Mouse (Mus musculus) left cerebral cortex, adult 6 months (tissue): ENCODE measurements around the gene Prr23a1. TPM values are rescaled to one million over a fixed set of nuclear protein-coding genes. Genes with fewer than 3 reads are reported as not detected.

Experiments
- long read RNA-seq, 2 experiments: library from polyadenylated mRNA; unstranded; transcript quantifications; one replicate each; pipeline ENCODE4 v2.0.0; 2019 to 2020
- polyA plus RNA-seq: library from polyadenylated mRNA; unstranded; fragments of <200 nt; fragmentation: Nextera tagmentation; gene quantifications from 2 replicates; pipeline ENCODE4 v1.2.3, GENCODE M21; 2021

Gene Prr23a1
- not detected in 2 replicates for polyA plus RNA-seq
- long read RNA-seq, experiment 1 = 0 reads
- long read RNA-seq, experiment 2 = 0 reads

DNA sequence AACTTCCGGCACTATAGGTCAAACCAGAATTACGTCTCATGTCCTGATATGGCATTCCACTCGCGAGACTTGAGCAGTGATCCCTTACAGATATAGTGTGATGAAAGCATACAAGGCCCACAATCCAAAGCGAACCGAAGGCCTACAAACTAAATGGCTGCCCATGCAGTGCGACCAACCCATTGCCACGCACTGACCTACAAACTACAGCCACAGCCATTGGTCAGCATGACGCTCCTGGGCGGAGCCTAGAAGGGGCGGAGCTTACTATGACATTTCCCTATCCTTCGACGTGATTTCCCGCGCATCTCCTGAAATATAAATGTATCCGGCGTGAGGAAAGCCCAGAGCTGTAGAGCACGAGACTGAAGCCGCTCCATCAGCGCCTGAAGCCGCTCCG is at the start of gene Prr23a1:
Prr23a1 (plus strand) TSS at position 387 of the 400 bp plus-strand sequence.

GRCm38 (mm10) chr9:98856210-98856609 is 13.9 kb downstream of the Prr23a1 start, which contains the start of gene Prr23a2:
TSS of gene Prr23a2 (plus strand) at chr9:98856494.

DNA sequence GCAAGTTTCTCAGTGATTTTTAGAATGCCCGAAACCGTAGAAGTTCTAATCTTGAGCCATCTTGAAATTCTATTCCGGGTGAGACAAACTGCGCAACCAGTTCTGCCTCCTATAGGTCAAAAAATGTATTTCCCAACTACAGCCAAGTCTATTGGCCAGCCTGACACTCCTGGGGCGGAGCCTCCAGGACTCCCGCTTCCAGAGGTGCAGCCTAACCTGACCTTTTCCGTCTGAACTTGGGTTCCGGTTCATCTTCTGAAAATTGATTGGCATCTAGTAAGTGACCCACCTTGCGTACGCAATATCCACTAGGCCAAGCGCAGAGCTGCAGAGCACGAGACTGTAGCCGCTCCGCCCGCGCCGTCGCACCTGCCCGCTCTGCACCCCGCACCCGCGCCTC is 22.3 kb downstream of the Prr23a1 start, which contains the start of gene Prr23a3:
Prr23a3 (plus strand) TSS at position 197 of the 400 bp plus-strand sequence.

Other genes with a start within 250 kb of the Prr23a1 start
- gene Mrps22, start 240.8 kb upstream of the Prr23a1 start, polyA plus RNA-seq = 39.5 and 45.3 TPM in 2 replicates
- not detected in 2 replicates for gene Prr23a2, start 14.0 kb downstream of the Prr23a1 start, polyA plus RNA-seq
- gene Prr23a3, start 22.3 kb downstream of the Prr23a1 start, polyA plus RNA-seq = not detected in 2 replicates
- not detected in 2 replicates for gene 7420426K07Rik, start 60.6 kb downstream of the Prr23a1 start, polyA plus RNA-seq
- gene Foxl2, start 112.8 kb downstream of the Prr23a1 start, polyA plus RNA-seq = 0.10 and 0.24 TPM in 2 replicates
- gene Faim, start 143.9 kb downstream of the Prr23a1 start, polyA plus RNA-seq = 58.6 and 65.6 TPM in 2 replicates
- gene Gm1123, start 193.2 kb downstream of the Prr23a1 start, polyA plus RNA-seq = 0.12 TPM in 1 of 2 replicates, not detected in the other